Mouse (Mus musculus): ENCODE data around the gene Tmem94. TPM values are rescaled to one million over a fixed set of nuclear protein-coding genes. Genes with fewer than 3 reads are reported as not detected.
"Not testable (repeated sequence)": the region's sequence is repeated elsewhere in the genome, so short reads cannot be mapped to it uniquely, and the experiment has no call there.

The Tmem94 gene
- polyA plus RNA-seq, 1 experiment: not detected

DNA sequence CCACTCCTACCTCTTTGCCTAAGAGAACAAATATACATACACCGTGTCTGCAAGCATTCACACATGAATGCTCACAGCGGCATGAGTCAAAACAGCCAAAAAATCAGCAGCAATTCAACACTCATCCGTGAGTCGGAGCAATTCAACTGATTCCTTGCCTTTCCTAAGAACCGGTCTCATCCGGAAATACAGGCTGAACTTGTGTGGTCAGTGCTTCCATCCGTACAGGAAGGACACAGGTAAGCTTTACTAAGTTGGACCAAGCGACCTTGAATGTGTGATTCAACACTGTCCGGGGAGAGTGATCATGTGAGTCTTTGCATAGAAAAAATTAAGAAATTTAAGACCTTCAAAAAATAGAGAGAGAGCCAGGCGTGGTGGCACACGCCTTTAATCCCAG, 24.2 kb upstream of the Tmem94 start:
- 83% methylated on average over 11 of the region's 11 CpGs for WGBS
- no peaks in the 10 kb centered on the region for H3K4me1 ChIP-seq (ENCODE audit: control insufficient read depth, insufficient read depth, low read length)
- H3K27ac ChIP-seq (ENCODE audit: insufficient read depth, low read depth, low read length): no peak overlapping the region
- TF ChIP-seq POLR2A (IDR thresholded peaks at IDR 0.05; ENCODE audit: insufficient read depth, low read depth, low read length) (no peak), CTCF (IDR thresholded peaks at IDR 0.05; ENCODE audit: insufficient read depth, low read depth, low read length) (no peak)
- H3K4me3 ChIP-seq (ENCODE audit: insufficient read depth, low read depth, low read length): no peak overlapping the region

DNA sequence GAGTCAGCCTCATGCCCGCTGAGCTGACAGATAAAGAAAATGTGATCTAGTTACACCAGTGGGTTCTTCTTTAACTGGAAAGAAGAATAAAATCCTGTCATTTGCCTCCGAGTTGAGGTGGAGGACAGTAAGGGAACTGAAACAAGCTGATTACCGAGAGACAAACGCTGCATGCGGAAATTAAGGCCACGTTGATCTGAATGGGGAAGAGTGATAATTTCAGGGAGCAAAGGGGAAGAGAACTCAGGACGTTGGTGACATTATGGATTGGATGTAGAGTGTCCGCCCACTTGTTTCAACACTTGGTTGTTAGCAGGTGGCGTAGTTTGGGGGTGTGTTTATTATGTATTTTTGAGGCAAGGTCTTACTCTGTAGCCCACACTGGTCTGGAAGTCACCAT, 22.3 kb upstream of the Tmem94 start:
- WGBS: 86% methylated on average over 9 of the region's 9 CpGs

GRCm38 (mm10) chr11:115744385-115744784, 20.8 kb upstream of the Tmem94 start:
- 88% methylated on average over 5 of the region's 5 CpGs for WGBS

More for the DNA sequence above, 22.3 kb upstream of the Tmem94 start:
- peaks cover 9% of the 10 kb centered on the region for H3K4me1 ChIP-seq (ENCODE audit: control insufficient read depth, insufficient read depth, low read length)
- H3K4me3 ChIP-seq (ENCODE audit: insufficient read depth, low read depth, low read length): no peak overlapping the region
- no peak overlapping the region for H3K27ac ChIP-seq (ENCODE audit: insufficient read depth, low read depth, low read length)
- TF ChIP-seq CTCF (IDR thresholded peaks at IDR 0.05; ENCODE audit: insufficient read depth, low read depth, low read length): no peak
- TF ChIP-seq POLR2A (IDR thresholded peaks at IDR 0.05; ENCODE audit: insufficient read depth, low read depth, low read length): no peak

DNA sequence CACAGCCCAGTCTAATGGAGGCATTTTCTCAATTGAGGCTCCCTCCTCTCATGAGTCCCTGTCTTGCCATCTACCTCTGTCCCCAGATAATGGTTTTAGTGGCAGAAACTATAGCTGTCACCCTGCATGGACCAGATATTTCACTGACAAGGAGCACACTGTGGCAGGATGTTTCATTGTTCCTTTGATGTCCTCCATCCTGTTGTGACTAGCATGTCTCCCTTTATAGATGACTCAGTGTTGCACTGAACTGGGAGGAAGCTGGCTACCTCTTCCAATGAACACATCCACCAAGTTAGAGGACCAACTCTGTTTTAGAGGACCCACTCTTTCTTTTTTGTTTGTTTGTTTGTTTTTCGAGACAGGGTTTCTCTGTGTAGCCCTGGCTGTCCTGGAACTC, 19.1 kb upstream of the Tmem94 start:
- WGBS: 95% methylated on average over 1 of the region's 1 CpGs
- Histone ChIP-seq H3K4me3 (ENCODE audit: insufficient read depth, low read depth, low read length) (no peak overlapping the region), H3K4me1 (ENCODE audit: control insufficient read depth, insufficient read depth, low read length) (peaks cover 11% of the 10 kb centered on the region), H3K27ac (ENCODE audit: insufficient read depth, low read depth, low read length) (no peak overlapping the region)
- TF ChIP-seq CTCF (IDR thresholded peaks at IDR 0.05; ENCODE audit: insufficient read depth, low read depth, low read length): no peak
- TF ChIP-seq POLR2A (IDR thresholded peaks at IDR 0.05; ENCODE audit: insufficient read depth, low read depth, low read length): no peak

More at GRCm38 (mm10) chr11:115744385-115744784, 20.8 kb upstream of the Tmem94 start:
- Histone ChIP-seq H3K4me1 (ENCODE audit: control insufficient read depth, insufficient read depth, low read length) (peaks cover 11% of the 10 kb centered on the region), H3K4me3 (ENCODE audit: insufficient read depth, low read depth, low read length) (no peak overlapping the region), H3K27ac (ENCODE audit: insufficient read depth, low read depth, low read length) (no peak overlapping the region)
- no peak for TF ChIP-seq POLR2A (IDR thresholded peaks at IDR 0.05; ENCODE audit: insufficient read depth, low read depth, low read length)
- no peak for TF ChIP-seq CTCF (IDR thresholded peaks at IDR 0.05; ENCODE audit: insufficient read depth, low read depth, low read length)

- Histone ChIP-seq H3K4me1 (ENCODE audit: control insufficient read depth, insufficient read depth, low read length) (peaks cover 11% of the 10 kb centered on the region), H3K4me3 (ENCODE audit: insufficient read depth, low read depth, low read length) (no peak overlapping the region), H3K27ac (ENCODE audit: insufficient read depth, low read depth, low read length) (0 out of 2 replicates have a peak overlapping the region, but pooled peaks have one; percentile 5)
- 36% methylated on average over 8 of the region's 8 CpGs for WGBS
- TF ChIP-seq CTCF (IDR thresholded peaks at IDR 0.05; ENCODE audit: insufficient read depth, low read depth, low read length) (no peak), POLR2A (IDR thresholded peaks at IDR 0.05; ENCODE audit: insufficient read depth, low read depth, low read length) (no peak)
These were observed 18.5 kb upstream of the Tmem94 start for GRCm38 (mm10) chr11:115746762-115747161.

DNA sequence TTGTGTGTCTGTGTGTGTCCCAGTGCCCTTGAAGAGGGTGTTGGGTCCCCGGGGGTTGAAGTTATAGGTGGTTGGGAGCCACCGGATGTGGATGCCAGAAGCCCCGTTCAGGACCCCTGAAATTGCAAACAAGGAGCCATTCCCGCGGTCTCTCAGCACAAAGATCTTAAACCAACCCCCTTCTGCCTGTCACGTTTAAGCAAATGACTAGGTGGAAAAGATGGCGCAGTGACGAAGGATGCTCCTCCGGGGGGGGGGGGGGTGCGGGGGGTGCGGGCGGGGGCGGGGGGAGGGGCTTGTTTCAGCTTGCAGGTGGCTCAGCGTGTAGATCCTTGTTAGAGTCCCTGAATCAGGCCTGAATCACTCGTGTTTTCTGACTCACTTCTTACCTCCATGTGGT, 17.9 kb upstream of the Tmem94 start:
- no peak overlapping the region for H3K27ac ChIP-seq (ENCODE audit: insufficient read depth, low read depth, low read length)
- TF ChIP-seq POLR2A (IDR thresholded peaks at IDR 0.05; ENCODE audit: insufficient read depth, low read depth, low read length) (no peak), CTCF (IDR thresholded peaks at IDR 0.05; ENCODE audit: insufficient read depth, low read depth, low read length) (no peak)
- H3K4me1 ChIP-seq (ENCODE audit: control insufficient read depth, insufficient read depth, low read length): peaks cover 11% of the 10 kb centered on the region
- WGBS: 12% methylated on average over 9 of the region's 15 CpGs
- H3K4me3 ChIP-seq (ENCODE audit: insufficient read depth, low read depth, low read length): no peak overlapping the region

GRCm38 (mm10) chr11:115749834-115750233, 15.4 kb upstream of the Tmem94 start:
- 89% methylated on average over 5 of the region's 5 CpGs for WGBS
- TF ChIP-seq CTCF (IDR thresholded peaks at IDR 0.05; ENCODE audit: insufficient read depth, low read depth, low read length) (no peak), POLR2A (IDR thresholded peaks at IDR 0.05; ENCODE audit: insufficient read depth, low read depth, low read length) (no peak)
- Histone ChIP-seq H3K4me1 (ENCODE audit: control insufficient read depth, insufficient read depth, low read length) (peaks cover 11% of the 10 kb centered on the region), H3K27ac (ENCODE audit: insufficient read depth, low read depth, low read length) (no peak overlapping the region), H3K4me3 (ENCODE audit: insufficient read depth, low read depth, low read length) (no peak overlapping the region)

- Histone ChIP-seq H3K4me3 (ENCODE audit: insufficient read depth, low read depth, low read length) (no peak overlapping the region), H3K4me1 (ENCODE audit: control insufficient read depth, insufficient read depth, low read length) (peaks cover 10% of the 10 kb centered on the region), H3K27ac (ENCODE audit: insufficient read depth, low read depth, low read length) (no peak overlapping the region)
- TF ChIP-seq CTCF (IDR thresholded peaks at IDR 0.05; ENCODE audit: insufficient read depth, low read depth, low read length) (no peak), POLR2A (IDR thresholded peaks at IDR 0.05; ENCODE audit: insufficient read depth, low read depth, low read length) (no peak)
- 65% methylated on average over 2 of the region's 2 CpGs for WGBS
These were observed 13.5 kb upstream of the Tmem94 start for GRCm38 (mm10) chr11:115751725-115752124.

GRCm38 (mm10) chr11:115752653-115753052, 12.6 kb upstream of the Tmem94 start:
- no peak overlapping the region for H3K4me3 ChIP-seq (ENCODE audit: insufficient read depth, low read depth, low read length)
- WGBS: 55% methylated on average over 7 of the region's 7 CpGs
- peaks cover 4% of the 10 kb centered on the region; the same call in 1 of the 2 replicates for H3K4me1 ChIP-seq (ENCODE audit: control insufficient read depth, insufficient read depth, low read length)
- no peak for TF ChIP-seq POLR2A (IDR thresholded peaks at IDR 0.05; ENCODE audit: insufficient read depth, low read depth, low read length)
- no peak for TF ChIP-seq CTCF (IDR thresholded peaks at IDR 0.05; ENCODE audit: insufficient read depth, low read depth, low read length)
- H3K27ac ChIP-seq (ENCODE audit: insufficient read depth, low read depth, low read length): no peak overlapping the region

DNA sequence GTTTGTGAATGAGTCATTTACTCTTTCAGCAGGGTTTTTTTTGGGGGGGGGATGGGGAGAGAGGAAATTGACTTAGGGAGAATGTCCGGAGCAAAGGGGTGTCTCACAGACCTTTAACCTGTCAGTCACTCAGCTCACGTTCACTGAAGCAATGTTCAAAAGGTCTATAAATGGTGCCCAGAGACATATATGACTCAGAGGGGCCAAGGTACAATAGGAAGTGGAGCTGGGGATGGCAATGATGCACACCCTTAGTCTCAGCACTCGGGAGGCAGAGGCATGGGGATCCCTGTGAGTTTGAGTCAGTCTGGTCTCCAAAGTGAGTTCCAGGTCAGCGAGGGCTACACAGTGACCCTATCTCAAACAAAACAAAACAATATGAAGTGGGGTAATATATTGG, 11.7 kb upstream of the Tmem94 start:
- Histone ChIP-seq H3K4me3 (ENCODE audit: insufficient read depth, low read depth, low read length) (no peak overlapping the region), H3K4me1 (ENCODE audit: control insufficient read depth, insufficient read depth, low read length) (no peaks in the 10 kb centered on the region), H3K27ac (ENCODE audit: insufficient read depth, low read depth, low read length) (no peak overlapping the region)
- no peak for TF ChIP-seq CTCF (IDR thresholded peaks at IDR 0.05; ENCODE audit: insufficient read depth, low read depth, low read length)
- TF ChIP-seq POLR2A (IDR thresholded peaks at IDR 0.05; ENCODE audit: insufficient read depth, low read depth, low read length): no peak
- 67% methylated on average over 4 of the region's 4 CpGs for WGBS

DNA sequence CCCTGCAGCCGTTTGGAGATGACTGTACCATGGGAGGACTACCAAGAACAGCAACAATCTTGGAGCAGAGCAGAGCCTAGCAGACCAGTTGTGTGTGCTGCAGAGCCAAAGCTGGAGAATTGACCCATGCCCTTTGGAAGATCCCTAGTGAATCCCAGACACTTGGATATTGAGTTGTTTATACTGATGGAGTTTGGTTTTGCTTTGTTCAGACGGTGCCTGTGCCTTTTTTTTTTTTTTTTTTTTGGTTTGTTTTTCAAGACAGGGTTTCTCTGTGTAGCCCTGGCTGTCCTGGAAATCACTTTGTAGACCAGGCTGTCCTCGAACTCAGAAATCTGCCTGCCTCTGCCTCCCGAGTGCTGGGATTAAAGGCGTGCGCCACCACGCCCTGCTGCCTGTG, 3.1 kb upstream of the Tmem94 start:
- 95% methylated on average over 7 of the region's 7 CpGs for WGBS
- H3K4me3 ChIP-seq (ENCODE audit: insufficient read depth, low read depth, low read length); H3K27ac ChIP-seq (ENCODE audit: insufficient read depth, low read depth, low read length); H3K4me1 ChIP-seq (ENCODE audit: control insufficient read depth, insufficient read depth, low read length): not testable (repeated sequence)

Measured in olfactory bulb, adult 2 months (tissue).